Mouse (Mus musculus): Measurements from ENCODE around the gene Hfe2.
"Not testable (repeated sequence)": the region's sequence is repeated elsewhere in the genome, so short reads cannot be mapped to it uniquely, and the experiment has no call there.

GRCm38 (mm10) chr3:96488907-96489629 is 35.9 kb upstream of the Hfe2 start:
- not testable (repeated sequence) for TF ChIP-seq CTCF (IDR thresholded peaks at IDR 0.05; ENCODE audit: low read depth); EP300 (optimal IDR thresholded peaks at IDR 0.05)
